Mouse (Mus musculus) urinary bladder, postnatal 25 days (tissue): ENCODE data around the gene Emc7.
"Not testable (repeated sequence)": the region's sequence is repeated elsewhere in the genome, so short reads cannot be mapped to it uniquely, and the experiment has no call there.

ENCODE experiments used
- DNase-seq: peaks from one replicate; pipeline ENCODE4 v3.0.0; 2022; ENCODE audit warnings: low spot score

Gene Emc7

DNA sequence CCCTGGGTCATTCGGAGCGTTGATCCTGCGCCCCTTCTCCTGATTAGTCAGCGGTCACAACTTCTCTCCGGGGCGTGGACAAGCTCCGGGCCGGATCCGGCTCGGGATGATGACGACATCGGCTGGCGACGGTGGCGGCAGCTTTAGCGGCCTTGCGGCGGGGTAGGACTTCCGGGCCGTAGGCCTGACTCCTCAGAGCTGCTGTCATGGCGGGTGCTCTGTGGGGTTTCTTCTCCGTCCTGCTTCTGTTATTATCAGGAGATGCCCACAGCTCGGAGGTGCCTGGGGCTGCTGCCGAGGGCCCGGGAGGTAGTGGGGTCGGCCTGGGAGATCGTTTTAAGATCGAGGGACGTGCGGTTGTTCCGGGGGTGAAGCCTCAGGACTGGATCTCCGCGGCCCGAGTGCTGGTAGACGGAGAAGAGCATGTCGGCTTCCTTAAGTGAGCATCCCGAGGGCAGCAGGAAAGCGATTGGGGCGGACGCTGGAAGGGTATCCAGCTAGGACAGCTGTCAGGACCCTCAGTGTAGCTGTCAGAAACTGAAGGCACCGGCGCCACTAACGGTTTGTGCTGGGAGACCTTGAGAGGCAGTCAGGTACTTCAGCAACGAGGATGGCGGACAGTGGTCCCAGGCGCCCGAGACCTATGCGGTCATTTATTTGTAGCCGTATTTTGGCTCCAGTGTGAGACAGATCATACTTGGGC, at the start of gene Emc7:
Gene Emc7, plus strand, starts transcription at position 136 of the 703 bp plus-strand sequence.
- peak; percentile 99 for DNase-seq

DNA sequence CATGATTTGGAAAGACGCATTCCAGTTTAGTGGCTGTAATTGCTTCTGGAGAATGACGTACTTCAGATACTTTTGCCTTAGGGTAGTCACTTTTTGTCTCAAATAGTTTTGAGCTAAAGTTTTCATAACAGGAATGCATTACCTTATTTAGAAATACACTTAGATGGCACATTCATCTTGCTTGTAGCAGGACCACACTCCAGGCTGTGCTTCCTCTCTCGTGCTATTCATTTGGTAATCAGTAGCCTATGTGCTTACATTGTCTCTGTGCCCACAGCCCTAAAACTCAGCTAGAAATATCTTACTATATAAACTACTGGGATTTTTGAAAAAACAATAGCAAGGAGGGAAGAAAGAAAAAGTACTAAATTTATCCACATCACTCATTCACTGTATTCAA, 47.8 kb upstream of the Emc7 start:
- no peak for DNase-seq

DNA sequence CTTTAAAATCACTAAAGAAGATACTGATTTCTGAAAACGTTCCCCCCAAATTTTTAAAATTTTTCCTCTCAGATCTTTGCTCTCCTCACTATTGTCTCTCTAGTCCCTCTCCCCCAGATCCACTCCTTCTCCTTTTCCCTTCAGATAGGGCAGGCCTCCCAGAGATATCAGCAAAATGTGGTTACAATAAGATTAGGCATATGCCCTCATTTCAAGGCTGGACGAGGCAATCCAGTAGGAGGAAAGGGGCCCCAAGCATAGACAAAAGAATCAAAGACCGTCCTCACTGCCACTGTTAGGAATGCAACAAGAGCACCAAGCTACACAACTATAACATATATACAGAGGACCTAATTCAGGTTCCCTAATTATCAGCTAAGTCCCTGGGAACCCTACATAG, 29.5 kb upstream of the Emc7 start:
- no peak for DNase-seq

DNA sequence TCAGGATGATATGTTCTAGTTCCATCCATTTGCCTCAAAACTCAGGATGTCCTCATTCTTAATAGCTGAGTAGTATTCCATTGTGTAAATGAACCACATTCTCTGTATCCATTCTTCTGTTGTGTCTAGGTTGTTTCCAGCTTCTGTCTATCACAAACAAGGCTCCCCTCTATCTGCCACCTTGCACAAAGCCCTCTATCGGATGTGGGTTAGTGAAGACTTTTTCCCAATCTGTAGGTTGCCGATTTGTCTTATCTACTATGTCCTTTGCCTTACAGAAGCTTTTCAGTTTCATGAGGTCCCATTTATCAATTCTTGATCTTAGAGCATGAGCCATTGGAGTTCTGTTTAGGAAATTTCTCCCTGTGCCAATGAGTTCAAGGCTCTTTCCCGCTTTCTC, 26.3 kb upstream of the Emc7 start:
- not testable (repeated sequence) for DNase-seq

DNA sequence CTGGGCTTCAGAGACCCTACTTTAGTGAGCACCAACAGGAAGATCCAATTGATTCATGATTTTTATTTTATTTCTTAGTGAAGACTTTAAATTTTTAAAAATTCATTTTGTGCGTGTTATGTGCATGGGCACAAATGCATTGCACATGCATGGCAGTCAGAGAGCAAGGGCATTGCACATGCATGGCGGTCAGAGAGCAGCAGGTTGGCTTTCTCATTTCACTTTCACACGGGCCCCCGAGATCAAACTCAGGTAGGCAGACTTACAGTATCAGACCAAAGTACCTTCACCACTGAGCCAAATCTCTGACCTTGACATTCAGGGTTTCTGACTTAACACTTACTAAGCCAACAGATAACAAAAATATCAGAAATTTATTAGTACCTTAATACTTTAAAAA, 25.1 kb upstream of the Emc7 start:
- DNase-seq = no peak

DNA sequence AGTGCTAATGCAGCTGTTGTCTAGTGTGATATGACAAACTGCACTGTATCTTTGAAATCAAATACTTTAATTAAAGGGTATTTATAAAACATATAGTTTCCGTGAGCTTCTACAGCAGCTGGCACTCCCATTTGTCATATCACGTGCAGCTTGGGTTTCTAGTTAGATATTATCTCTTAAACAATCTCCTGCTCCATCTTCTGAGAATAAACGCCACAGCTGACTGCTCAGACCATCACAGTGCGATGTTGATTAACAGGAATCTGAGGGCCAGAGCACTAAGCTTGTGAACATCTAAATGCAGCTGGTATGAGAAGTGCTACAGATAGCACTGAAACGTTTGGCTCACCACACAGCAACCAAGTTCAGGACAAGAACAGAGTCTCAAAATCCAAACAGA, 24.4 kb upstream of the Emc7 start:
- no peak for DNase-seq

DNA sequence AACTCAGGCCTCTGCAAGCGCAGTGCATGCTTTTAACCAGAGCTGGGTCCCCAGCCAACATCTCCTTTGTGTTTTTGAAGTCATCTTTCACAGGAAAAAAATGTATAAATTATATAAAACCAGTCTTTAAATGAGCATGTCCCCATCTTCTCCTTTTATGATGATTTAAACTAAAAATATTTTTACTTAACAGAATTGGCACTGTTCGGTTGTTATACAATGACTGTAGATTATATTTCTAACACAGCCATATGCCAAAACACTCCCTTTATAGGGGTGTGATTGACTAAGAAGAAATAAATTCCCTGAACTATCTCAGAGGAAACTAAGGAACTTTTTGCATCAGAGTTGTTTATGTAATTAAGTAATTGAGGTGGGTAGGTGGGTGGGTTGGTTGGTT, 22.3 kb upstream of the Emc7 start:
- DNase-seq = no peak

DNA sequence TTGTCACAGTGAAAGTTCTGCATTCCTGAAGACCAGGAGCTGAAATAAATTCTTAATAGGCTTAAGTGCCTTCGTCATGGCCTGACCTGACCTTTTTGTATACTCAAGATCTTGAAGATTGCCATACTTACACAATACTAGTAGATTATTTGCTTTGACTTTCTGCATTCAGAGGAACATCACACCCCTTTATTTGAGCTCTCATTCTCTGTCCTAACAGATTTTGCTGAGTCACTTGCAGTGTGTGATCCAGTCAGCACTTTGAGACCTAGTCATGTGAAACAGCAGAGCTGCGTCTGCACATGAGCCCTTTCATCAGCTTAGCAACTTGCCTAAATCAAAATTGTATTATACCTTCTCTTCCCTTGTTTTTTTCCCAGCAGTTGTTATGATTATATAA, 21.4 kb upstream of the Emc7 start:
- DNase-seq = no peak

DNA sequence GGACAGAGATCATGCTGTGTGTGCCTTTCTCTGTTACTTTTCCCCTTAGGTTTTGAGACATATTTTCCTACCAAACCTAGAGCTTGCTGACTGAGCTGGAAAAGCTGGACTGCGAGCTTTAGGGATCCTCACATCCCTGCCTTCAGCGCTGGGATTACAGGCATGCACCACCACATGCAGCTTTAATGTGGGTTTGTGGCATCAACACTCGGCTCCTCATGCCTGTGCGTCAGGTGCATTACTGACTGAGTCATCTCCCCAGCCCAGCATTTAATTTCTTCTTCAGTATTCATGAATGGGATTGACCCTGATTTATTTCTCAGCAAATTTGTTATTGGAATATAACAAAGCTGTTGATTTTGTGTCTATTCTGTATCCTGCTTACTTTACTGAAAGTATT, 18.5 kb upstream of the Emc7 start:
- no peak for DNase-seq

DNA sequence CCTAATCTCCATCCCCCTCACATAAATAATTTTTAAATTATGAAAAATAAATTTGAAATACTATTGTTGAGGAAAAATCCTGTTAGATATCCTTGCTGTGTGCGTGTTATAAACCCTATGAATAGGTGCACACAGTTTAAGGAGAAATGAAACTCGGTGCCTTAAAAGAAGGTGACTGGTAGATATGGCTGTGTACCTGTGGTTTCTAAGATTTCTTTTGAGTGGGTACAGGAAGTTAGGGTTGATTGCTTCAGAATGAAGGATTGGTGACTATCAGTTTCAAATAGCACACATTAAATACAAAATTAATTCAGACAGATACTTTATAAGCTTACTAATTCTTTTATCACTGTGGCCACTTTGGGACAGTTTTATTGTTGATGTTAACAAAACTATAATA, 17.2 kb upstream of the Emc7 start:
- no peak for DNase-seq

DNA sequence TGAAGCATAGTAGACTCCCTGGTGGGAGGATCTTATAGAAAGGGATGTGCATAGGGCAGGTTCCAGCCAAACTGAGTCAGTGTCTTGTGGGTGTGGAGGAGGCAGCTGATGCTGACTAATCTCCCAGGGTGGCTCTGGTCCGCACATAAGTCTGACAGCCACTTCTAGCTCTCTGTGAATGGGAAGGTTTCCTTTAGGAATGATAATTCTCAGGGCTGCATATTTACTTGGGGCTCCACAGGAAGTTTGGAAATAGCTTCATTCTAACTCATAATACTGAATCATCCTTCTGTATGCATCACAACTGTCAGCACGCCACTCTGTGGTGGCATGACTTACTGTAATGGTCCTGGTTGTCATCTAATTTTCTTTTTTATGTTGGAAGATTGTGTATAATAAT, 11.3 kb upstream of the Emc7 start:
- DNase-seq = no peak

DNA sequence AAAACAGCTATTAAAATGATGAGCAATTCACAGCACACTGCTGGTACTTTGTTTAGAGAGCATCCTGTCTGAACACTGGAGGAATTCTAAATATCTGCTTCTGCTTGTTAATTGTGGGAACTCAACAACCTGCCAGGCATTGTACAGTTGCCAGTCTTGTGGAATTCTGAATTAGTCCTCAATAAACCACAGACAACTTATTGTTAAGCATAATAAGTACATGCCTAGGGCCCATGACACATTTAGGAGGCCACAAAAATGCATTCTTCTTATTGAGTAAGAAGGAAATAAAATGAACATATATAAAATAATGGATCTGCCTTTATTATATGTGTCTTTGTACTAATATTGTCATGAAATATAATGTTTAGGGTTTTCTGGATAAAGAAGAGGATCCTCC, 9.3 kb upstream of the Emc7 start:
- no peak for DNase-seq

DNA sequence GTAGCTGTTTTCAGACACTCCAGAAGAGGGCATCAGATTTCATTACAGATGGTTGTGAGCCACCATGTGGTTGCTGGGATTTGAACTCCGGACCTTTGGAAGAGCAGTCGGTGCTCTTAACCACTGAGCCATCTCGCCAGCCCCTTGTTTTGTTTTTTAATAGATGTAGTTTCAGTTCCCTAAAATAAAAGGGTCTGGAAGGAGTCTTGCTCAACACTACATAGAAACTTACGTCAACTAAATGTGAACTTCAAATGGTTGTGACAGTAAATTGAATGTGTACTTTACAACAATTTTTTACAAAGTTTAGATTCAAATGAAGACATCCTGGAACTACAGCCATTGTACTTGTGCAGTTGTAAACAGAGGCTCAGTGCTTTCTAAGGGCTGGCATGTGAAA, 6.8 kb upstream of the Emc7 start:
- not testable (repeated sequence) for DNase-seq

DNA sequence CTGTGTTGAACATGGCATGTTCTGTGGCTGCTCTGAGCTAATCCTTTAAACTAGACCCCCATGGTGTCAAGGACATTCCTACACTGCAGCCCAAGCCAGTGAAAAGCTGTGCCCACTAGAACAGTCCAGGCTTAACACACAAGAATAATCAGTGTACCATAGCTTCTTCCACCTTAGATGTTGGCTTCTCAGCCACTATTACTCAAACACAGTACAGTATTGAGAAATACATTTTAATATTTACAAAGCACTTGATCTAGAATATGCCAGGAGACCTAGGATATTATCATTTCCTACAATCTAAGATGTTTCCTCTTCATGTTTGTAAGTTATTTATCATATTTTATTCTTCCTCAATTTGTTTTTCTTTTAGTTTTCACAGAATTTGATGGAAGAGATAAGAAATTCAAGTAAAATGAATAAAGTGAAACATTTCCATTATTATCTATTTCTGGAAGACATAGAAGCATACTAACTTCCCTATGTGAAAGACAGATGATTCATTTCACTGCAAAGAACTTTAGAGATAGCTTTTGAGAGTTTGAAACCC, 6.2 kb upstream of the Emc7 start:
- no peak for DNase-seq

DNA sequence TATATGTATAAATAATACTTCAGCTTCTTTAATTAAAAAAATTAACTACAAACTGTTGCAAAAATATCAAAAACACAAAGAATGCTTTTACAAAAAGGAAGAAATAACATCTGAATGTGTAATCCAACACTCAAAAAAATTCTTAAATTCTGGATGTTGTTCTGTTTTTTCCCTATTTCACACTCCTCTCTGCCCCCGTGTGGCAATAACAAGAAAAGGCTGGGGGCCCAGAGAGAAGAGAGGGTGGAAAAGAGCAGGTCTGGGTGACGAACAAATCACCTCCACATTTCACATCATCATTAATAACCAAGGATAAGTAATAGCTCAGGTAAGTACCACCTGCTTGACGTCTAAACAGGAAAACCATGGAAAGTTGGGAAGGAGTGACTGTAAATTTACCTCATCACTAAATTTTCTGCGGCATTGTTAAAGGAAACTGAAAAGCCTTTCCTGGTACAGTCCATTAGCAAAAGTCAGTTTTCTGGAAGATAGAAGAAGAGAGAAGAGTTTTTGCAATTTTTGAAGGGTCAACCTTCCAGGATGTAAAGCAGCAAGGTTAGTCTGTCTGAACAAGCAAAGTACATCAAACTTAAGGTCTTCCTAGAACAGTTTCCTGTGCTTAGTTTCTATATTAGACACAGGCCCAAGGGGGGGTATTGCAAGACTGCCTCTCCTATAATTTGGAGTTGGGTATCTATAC, 5.0 kb upstream of the Emc7 start:
- DNase-seq = peak; percentile 11

DNA sequence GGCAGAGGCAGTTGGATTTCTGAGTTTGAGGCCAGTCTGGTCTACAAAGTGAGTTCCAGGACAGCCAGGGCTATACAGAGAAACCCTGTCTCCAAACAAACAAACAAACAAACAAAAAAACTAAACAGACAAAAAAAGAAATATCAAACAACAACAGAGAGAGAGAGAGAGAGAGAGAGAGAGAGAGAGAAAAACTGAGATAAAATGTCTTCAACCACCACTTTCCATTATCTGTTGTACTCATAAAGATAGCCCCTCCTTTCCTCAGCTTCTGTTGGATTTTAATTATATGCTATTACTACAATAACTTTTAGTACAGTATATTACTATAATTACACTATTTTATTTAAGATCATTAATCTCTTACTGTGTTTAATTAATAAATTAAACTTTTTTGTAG, 2.3 kb upstream of the Emc7 start:
- not testable (repeated sequence) for DNase-seq

DNA sequence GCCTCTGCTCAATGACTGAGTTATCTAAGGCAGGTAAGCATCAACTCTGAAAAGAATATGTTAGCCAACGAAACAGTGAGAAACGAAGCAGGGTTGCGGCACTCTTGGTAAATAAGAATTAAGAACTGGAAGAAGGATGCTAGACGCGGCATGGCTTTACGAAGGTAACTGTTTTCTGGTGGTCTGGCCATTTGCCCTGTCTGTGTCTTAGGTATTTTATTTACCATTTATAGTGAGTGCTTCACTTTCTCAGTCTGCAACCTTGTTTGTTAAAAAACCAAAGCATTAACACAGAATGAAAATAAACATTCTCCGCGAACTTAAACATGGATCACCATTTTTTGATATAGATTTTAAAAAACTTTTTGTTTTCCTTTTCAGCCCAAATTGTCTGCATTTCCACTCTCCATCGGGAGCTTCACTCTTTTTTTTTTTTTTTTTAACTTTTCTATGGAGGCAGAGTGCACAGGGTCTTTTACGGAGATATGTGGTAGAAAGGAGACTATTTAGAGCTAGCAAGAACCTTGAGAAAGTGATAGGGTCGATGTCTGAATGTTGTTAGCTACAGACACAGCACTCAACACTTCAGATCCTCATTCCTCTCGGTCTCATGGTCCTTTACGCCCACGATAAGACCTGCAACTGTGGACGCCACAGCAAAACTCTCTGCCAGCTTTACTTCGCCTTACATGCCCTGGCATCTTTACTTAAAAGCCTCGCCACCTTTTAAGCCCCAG, 504 bp upstream of the Emc7 start:
- DNase-seq = no peak

DNA sequence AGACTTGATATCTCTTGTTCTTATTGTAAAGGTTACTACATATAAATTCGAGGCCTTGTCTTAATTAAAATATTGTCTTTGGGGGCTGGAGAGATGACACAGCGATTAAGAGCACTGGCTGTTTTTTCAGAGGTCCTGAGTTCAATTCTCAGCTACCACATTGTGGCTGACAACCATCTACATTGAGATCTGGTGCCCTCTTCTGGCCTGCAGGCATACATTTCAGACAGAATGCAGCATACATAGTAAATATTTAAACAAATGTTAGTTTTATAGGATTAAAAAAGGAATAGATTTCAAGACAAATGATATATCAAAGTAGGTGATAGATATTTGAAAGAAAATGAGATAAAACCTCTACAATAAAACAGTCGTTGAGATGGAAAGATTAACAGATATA, 5.8 kb downstream of the Emc7 start:
- DNase-seq = no peak

DNA sequence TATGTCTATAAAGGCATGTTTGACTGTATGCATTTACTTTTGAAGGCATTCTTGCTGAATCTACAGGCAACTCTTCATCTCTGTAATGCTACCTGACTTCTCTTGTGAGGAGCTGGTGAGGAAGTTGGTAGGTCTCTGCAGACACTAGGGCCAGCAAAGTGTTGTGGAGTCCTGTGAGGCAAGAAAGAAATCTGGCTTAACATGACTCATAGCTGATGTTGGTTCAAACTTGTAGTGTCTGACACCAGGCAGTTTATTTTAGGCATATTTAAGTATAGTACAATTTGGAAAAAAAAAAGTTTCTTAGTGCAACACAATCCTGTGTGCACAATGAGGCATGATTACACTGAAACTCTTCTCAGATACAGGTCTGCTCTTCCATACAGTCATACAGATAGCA, 14.7 kb downstream of the Emc7 start:
- no peak for DNase-seq

DNA sequence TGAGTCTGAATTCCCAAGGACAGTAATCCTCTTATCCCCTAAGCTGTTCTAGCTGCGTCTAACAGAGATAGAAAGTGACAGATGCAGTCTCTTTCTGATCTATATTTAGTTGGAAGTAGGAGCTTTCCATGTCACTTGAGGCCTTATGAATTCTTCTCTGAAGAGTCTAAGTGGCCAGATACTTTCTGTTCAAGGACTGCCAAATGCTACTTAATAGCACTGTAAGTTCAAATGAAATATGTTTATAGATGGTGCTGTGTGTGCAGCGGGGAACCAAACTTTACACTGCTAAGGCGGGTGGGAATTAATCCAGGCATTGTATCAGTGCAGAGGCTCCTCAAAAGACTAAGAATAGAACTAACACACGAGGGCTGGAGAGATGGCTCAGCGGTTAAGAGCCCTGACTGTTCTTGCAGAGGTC, 16.2 kb downstream of the Emc7 start:
- no peak for DNase-seq

DNA sequence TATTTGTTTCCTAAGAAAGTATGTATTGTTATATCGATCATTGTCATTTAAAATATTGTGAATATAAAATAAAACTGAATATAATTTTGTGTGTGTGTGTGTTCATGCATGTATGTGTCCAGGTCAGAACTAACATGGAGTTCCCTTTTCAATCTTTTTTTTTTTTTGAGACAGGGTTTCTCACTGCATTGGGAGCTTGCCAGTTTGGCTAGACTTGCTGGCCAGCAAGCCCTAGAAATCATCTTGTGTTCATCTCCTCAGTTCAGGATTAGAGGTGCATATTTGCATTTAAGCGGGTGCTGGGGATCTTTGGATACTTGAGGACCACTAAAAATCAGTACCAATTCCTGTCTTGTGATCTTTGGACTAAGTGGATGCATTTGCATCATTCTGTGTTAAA, 17.3 kb downstream of the Emc7 start:
- no peak for DNase-seq

DNA sequence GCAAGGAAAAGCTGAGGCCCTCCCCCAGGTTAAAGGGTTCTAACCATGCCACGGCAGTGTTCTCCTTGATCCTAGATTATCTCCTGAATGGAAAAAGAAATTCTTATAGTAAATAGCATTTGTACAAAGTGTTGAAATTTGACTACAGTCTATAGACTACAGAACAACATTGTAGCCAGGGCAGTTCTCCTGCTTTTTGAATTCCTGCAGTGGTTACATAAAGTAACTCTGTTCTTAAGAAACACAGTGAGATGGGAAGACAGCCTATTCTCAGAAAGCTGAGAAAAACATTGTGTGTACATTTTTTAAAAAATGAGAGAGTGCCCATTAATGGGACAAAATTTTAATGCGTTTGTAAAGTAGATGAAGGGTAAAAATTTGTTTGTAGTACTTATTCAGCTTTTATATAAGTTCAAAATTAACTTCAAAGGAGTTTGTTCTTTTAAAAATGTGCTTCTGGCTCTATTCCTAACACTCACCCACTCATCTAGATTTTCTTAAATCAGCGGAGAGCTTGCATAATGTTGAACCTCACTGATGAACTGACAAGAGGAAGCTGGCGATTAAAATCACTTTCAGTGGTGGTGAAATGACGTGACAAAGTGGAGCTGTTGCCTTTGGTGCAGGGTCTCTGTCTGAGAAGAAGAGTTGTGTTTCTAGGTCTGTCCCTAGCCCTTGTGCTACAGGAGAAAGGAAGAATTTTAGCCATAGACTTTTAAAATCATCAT, 20.4 kb downstream of the Emc7 start:
- DNase-seq = no peak
